Mouse (Mus musculus): Measurements from ENCODE around the gene Dgka. TPM values are rescaled to one million over a fixed set of nuclear protein-coding genes. Genes with fewer than 3 reads are reported as not detected.

The Dgka gene
- polyA plus RNA-seq (2015; fragmentation: Nextera tagmentation; extraction: Ambion mirVana) = 4.8 and 5.0 TPM in 2 replicates

GRCm38 (mm10) chr10:128744680-128745601, at the start of gene Dgka:
Gene Dgka, minus strand, starts transcription at chr10:128744855.
- Histone ChIP-seq H3K4me2 (peak within 1 kb of the TSS; percentile 95), H3K36me3 (no peaks in the 10 kb centered on the region), H3K9me3 (no peaks in the 10 kb centered on the region), H3K27me3 (replicated peaks) (peaks cover 18% of the 10 kb centered on the region), H3K9ac (peak within 1 kb of the TSS; percentile 81), H3K4me1 (peaks cover 41% of the 10 kb centered on the region), H3K4me3 (peak within 1 kb of the TSS; percentile 62), H3K27ac (replicated peaks) (peak within 1 kb of the TSS; percentile 44)
- no peak for ATAC-seq (ENCODE audit: extremely low read depth, insufficient number of reproducible peaks, low FRiP score, low TSS enrichment)
- WGBS = 17% methylated on average over 18 of the region's 18 CpGs

DNA sequence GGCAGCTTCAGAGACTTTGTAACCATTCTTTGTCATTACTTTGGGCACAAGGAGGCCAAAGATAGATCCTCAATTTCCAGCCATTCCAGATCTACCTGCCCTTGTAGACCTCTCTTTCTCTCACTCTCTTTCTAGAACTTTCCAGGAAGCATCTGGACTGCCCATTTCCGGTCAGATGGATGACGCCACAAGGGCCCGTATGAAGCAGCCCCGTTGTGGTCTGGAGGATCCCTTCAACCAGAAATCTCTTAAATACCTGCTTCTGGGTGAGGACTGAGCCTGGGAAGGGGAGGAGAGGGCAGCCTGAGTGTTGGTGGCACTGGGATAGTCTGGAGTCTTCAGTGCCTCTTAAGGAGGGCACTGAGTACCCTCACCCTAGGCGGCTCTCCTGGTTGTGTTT, 49.7 kb upstream of the Dgka start:
- ATAC-seq (ENCODE audit: extremely low read depth, insufficient number of reproducible peaks, low FRiP score, low TSS enrichment) = no peak
- Histone ChIP-seq H3K27ac (replicated peaks) (no peak overlapping the region), H3K4me2 (no peak overlapping the region), H3K9me3 (no peaks in the 10 kb centered on the region), H3K4me1 (peaks cover 14% of the 10 kb centered on the region), H3K4me3 (no peak overlapping the region), H3K9ac (no peak overlapping the region), H3K36me3 (peaks cover 20% of the 10 kb centered on the region), H3K27me3 (replicated peaks) (no peaks in the 10 kb centered on the region)
- WGBS = 72% methylated on average over 5 of the region's 5 CpGs

GRCm38 (mm10) chr10:128793258-128793657, 48.6 kb upstream of the Dgka start:
- peaks cover 14% of the 10 kb centered on the region for H3K4me1 ChIP-seq
- no peak overlapping the region for H3K27ac ChIP-seq (replicated peaks)
- no peaks in the 10 kb centered on the region for H3K9me3 ChIP-seq
- no peak overlapping the region for H3K9ac ChIP-seq
- H3K36me3 ChIP-seq = peaks cover 9% of the 10 kb centered on the region
- no peaks in the 10 kb centered on the region for H3K27me3 ChIP-seq (replicated peaks)
- no peak for ATAC-seq (ENCODE audit: extremely low read depth, insufficient number of reproducible peaks, low FRiP score, low TSS enrichment)
- WGBS = 91% methylated on average over 1 of the region's 1 CpGs
- no peak overlapping the region for H3K4me3 ChIP-seq
- H3K4me2 ChIP-seq = no peak overlapping the region

GRCm38 (mm10) chr10:128792041-128792440, 47.4 kb upstream of the Dgka start:
- Histone ChIP-seq H3K4me1 (peaks cover 14% of the 10 kb centered on the region), H3K4me3 (no peak overlapping the region), H3K9me3 (no peaks in the 10 kb centered on the region), H3K36me3 (no peaks in the 10 kb centered on the region), H3K27ac (replicated peaks) (no peak overlapping the region), H3K4me2 (no peak overlapping the region), H3K9ac (no peak overlapping the region), H3K27me3 (replicated peaks) (no peaks in the 10 kb centered on the region)
- no peak for ATAC-seq (ENCODE audit: extremely low read depth, insufficient number of reproducible peaks, low FRiP score, low TSS enrichment)

DNA sequence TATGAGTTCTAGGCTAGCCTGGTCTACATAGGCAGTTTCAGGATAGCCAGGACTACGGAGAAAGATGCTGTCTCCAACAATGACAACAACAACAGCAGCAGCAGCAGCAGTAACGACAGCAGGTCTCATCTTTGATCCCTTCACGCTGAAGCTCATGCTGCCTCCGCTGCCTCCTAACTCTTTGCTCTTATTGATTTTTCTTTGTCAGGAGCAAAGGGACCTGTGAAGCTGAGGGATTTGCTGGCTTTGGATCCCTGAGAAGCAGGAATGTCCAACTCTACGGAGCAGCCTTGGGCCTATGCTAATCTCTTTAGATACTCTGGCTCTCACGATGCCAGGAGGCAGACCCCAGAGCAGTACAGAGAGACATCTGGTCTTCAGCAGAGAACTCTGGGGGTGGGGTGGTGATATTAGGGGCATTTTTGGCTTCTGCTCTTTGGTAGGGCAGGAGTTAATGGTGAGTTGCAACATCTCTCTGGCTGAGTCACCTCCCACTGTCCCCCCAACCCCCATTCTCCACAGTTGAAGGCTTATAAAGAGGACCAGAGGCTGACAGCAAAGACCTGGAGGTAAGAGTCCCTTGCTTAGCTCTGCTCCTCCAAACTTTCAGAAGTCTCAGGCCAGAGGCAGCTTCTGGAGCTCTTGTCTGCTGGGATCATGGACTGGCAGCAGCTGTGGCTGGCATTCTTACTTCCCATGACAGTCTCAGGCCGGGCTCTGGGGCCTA, 45.9 kb upstream of the Dgka start, which contains the start of gene Mmp19:
Gene Mmp19, plus strand, starts transcription at position 513 of the 727 bp plus-strand sequence.
- H3K27me3 ChIP-seq (replicated peaks) = no peaks in the 10 kb centered on the region
- H3K9me3 ChIP-seq = no peaks in the 10 kb centered on the region
- peak within 1 kb of the TSS; percentile 8; the same call in 1 of the 2 replicates for H3K4me3 ChIP-seq
- peak within 1 kb of the TSS; percentile 40 for H3K4me2 ChIP-seq
- ATAC-seq (ENCODE audit: extremely low read depth, insufficient number of reproducible peaks, low FRiP score, low TSS enrichment) = no peak
- H3K36me3 ChIP-seq = no peaks in the 10 kb centered on the region
- no peak within 1 kb of the TSS for H3K27ac ChIP-seq (replicated peaks)
- H3K4me1 ChIP-seq = peaks cover 8% of the 10 kb centered on the region
- H3K9ac ChIP-seq = peak within 1 kb of the TSS; percentile 61
- 58% methylated on average over 7 of the region's 7 CpGs for WGBS

GRCm38 (mm10) chr10:128780200-128780599, 35.5 kb upstream of the Dgka start:
- peaks cover 16% of the 10 kb centered on the region for H3K9me3 ChIP-seq
- no peaks in the 10 kb centered on the region for H3K27me3 ChIP-seq (replicated peaks)
- H3K27ac ChIP-seq (replicated peaks) = no peak overlapping the region
- H3K4me2 ChIP-seq = no peak overlapping the region
- H3K36me3 ChIP-seq = no peaks in the 10 kb centered on the region
- WGBS = 81% methylated on average over 1 of the region's 1 CpGs
- ATAC-seq (ENCODE audit: extremely low read depth, insufficient number of reproducible peaks, low FRiP score, low TSS enrichment) = no peak
- H3K4me3 ChIP-seq = no peak overlapping the region
- peaks cover 21% of the 10 kb centered on the region for H3K4me1 ChIP-seq
- no peak overlapping the region for H3K9ac ChIP-seq

GRCm38 (mm10) chr10:128779011-128779795, 34.5 kb upstream of the Dgka start:
- 26% methylated on average over 8 of the region's 8 CpGs for WGBS
- Histone ChIP-seq H3K9ac (peak overlapping the region; percentile 33; the same call in 1 of the 2 replicates), H3K27ac (replicated peaks) (peak overlapping the region; percentile 93), H3K4me2 (peak overlapping the region; percentile 34; the same call in 1 of the 2 replicates), H3K4me3 (no peak overlapping the region), H3K9me3 (peaks cover 11% of the 10 kb centered on the region), H3K27me3 (replicated peaks) (no peaks in the 10 kb centered on the region), H3K36me3 (no peaks in the 10 kb centered on the region), H3K4me1 (peaks cover 21% of the 10 kb centered on the region)
- ATAC-seq (ENCODE audit: extremely low read depth, insufficient number of reproducible peaks, low FRiP score, low TSS enrichment) = peak; percentile 73

- H3K4me2 ChIP-seq = no peak overlapping the region
- WGBS = 78% methylated on average over 2 of the region's 2 CpGs
- peak overlapping the region; percentile 93 for H3K27ac ChIP-seq (replicated peaks)
- 0 out of 2 replicates have a peak, but pooled peaks cover 4% of the 10 kb centered on the region for H3K9me3 ChIP-seq
- H3K27me3 ChIP-seq (replicated peaks) = no peaks in the 10 kb centered on the region
- no peak overlapping the region for H3K9ac ChIP-seq
- ATAC-seq (ENCODE audit: extremely low read depth, insufficient number of reproducible peaks, low FRiP score, low TSS enrichment) = no peak
- no peaks in the 10 kb centered on the region for H3K36me3 ChIP-seq
- no peak overlapping the region for H3K4me3 ChIP-seq
- H3K4me1 ChIP-seq = peaks cover 21% of the 10 kb centered on the region
These were observed 33.8 kb upstream of the Dgka start for GRCm38 (mm10) chr10:128778441-128778840.

GRCm38 (mm10) chr10:128773685-128774084, 29.0 kb upstream of the Dgka start:
- no peaks in the 10 kb centered on the region for H3K27me3 ChIP-seq (replicated peaks)
- no peak overlapping the region for H3K27ac ChIP-seq (replicated peaks)
- peaks cover 2% of the 10 kb centered on the region; the same call in 1 of the 2 replicates for H3K36me3 ChIP-seq
- H3K9ac ChIP-seq = no peak overlapping the region
- WGBS = 20% methylated on average over 5 of the region's 5 CpGs
- no peak overlapping the region for H3K4me3 ChIP-seq
- 0 out of 2 replicates have a peak, but pooled peaks cover 3% of the 10 kb centered on the region for H3K9me3 ChIP-seq
- H3K4me1 ChIP-seq = peaks cover 5% of the 10 kb centered on the region; the same call in 1 of the 2 replicates
- H3K4me2 ChIP-seq = no peak overlapping the region
- ATAC-seq (ENCODE audit: extremely low read depth, insufficient number of reproducible peaks, low FRiP score, low TSS enrichment) = no peak

DNA sequence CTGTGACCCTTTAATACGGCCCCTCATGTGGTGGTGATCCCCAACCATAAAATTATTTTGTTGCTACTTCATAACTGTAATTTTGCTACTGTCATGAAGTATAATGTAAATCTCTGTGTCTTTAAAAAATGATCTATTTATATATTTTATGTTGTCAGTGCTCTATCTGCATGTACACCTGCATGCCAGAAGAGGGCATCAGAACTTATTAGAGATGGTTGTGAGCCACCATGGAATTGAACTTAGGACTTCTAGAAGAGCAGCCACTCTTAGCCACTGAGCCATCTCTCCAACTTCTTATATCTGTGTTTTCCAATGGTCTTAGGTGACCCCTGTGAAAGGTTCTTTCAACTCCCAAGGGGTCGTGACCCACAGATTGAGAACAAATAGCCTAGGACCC, 28.2 kb upstream of the Dgka start:
- no peak overlapping the region for H3K27ac ChIP-seq (replicated peaks)

More for the DNA sequence above, 28.2 kb upstream of the Dgka start:
- no peak for ATAC-seq (ENCODE audit: extremely low read depth, insufficient number of reproducible peaks, low FRiP score, low TSS enrichment)
- Histone ChIP-seq H3K4me2 (no peak overlapping the region), H3K27me3 (replicated peaks) (no peaks in the 10 kb centered on the region), H3K4me1 (no peaks in the 10 kb centered on the region), H3K9ac (no peak overlapping the region), H3K36me3 (peaks cover 7% of the 10 kb centered on the region), H3K9me3 (0 out of 2 replicates have a peak, but pooled peaks cover 3% of the 10 kb centered on the region), H3K4me3 (no peak overlapping the region)
- 68% methylated on average over 2 of the region's 2 CpGs for WGBS

Measured in heart, embryonic 13.5 days (tissue).